Mouse (Mus musculus) midbrain, embryonic 10.5 days (tissue): ENCODE measurements around the gene Pfn1. TPM values are rescaled to one million over a fixed set of nuclear protein-coding genes. Genes with fewer than 3 reads are reported as not detected.

Source experiments
- DNase-seq: peaks from one replicate; pipeline ENCODE4 v3.0.0-alpha.2; 2017; ENCODE audit warnings: low spot score
- H3K27ac ChIP-seq: fragments of 300-500 bp; sonication (generic); replicated peaks from 2 replicates; pipeline ENCODE4 v1.5.1; 2016; ENCODE audit warnings: mild to moderate bottlenecking
- H3K27me3 ChIP-seq: fragments of 300-500 bp; sonication (generic); 2 replicates; pipeline ENCODE4 v1.6.1; 2016; ENCODE audit warnings: low read depth, mild to moderate bottlenecking; ENCODE audit not compliant: poor library complexity, severe bottlenecking
- H3K36me3 ChIP-seq: fragments of 300-500 bp; sonication (generic); 2 replicates; pipeline ENCODE4 v1.6.1; 2016; ENCODE audit warnings: mild to moderate bottlenecking, moderate library complexity
- H3K4me1 ChIP-seq: fragments of 300-500 bp; sonication (generic); 2 replicates; pipeline ENCODE4 v1.6.1; 2016
- H3K4me3 ChIP-seq: fragments of 300-500 bp; sonication (generic); 2 replicates; pipeline ENCODE4 v1.5.1; 2016; ENCODE audit warnings: mild to moderate bottlenecking, moderate library complexity
- H3K9me3 ChIP-seq: fragments of 300-500 bp; sonication (generic); replicated peaks from 2 replicates; pipeline ENCODE4 v1.6.1; 2016; ENCODE audit warnings: mild to moderate bottlenecking
- WGBS: fragments of 180-500 bp; shearing (Covaris S2); methylation state at CpG from one replicate; pipeline ENCODE4 v1.1.7; 2016; 5-methylcytosine and 5-hydroxymethylcytosine counted together
- polyA plus RNA-seq: library from polyadenylated mRNA; unstranded; fragments of >200 nt; fragmentation: Nextera tagmentation; extraction: Ambion mirVana; gene quantifications from 2 replicates; pipeline ENCODE4 v1.2.1, GENCODE M21; 2016

Pfn1 gene
- polyA plus RNA-seq, 1 experiment from 2014 or later, result 1,733 TPM

DNA sequence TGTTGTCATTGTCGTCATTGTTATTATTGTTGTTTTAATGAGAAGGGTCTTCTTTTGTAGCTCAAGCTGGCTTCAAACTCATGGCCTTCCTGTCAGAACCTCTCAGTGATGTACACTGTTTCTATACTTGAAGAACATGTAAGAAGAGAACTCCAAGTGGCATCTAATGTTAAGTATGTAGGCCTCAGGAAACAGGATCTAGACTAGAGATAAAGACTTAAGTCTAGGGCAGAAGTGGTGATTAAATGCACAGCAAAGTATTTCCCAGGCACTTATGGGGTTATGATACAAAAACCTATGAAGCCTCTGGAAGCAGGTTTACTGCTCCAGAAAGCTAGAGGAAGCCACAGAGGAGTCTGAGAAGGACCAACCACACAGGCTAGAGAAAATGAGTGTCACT, 16.2 kb downstream of the Pfn1 start:
- no peaks in the 10 kb centered on the region for H3K27me3 ChIP-seq
- DNase-seq, result no peak
- WGBS, result 88% methylated on average over 1 of the region's 1 CpGs
- H3K4me3 ChIP-seq, result no peak overlapping the region
- H3K27ac ChIP-seq, result no peak overlapping the region
- H3K9me3 ChIP-seq, result no peaks in the 10 kb centered on the region
- H3K4me1 ChIP-seq, result no peaks in the 10 kb centered on the region
- H3K36me3 ChIP-seq, result peaks cover 7% of the 10 kb centered on the region

DNA sequence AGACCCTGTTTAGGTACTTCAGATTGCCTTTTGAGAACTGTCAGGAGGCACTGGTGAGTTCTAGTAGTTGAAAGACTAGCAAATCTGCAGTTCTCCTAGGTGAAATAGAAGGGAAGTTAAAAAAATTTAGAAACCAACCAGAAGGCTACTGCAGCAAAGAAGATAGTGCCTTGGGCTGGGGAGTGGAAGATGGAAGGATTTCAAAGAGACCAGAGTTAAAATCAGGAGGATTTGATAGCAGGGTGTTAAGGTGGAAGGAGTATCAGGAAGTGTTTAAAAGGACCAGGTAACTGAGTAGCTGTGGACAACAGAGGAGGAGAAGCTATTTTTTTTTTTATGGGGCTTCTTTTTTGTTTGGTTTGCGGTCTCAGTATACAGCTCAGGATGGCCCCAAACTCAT, 16.7 kb downstream of the Pfn1 start:
- H3K36me3 ChIP-seq, result peaks cover 1% of the 10 kb centered on the region; the same call in 1 of the 2 replicates
- 92% methylated on average over 1 of the region's 1 CpGs for WGBS

DNA sequence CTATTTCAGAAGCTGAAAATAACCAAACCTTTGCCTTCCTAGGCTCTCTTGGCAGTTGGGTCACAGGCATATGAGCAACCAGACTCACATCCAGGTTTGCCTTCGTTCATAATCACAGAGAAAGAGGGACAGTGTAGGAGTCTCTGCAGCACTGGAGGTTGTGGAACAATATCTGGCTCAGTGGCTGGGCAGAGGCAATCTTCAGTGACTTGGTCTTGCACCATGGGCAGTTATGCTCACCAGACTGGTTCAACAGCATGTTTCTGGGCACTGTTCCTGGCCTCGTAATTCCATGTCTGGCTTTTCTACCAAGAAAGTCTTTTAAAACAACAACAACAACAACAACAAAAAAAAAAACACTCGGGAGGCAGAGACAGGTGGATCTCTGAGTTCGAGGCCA, 18.8 kb downstream of the Pfn1 start:
- Histone ChIP-seq H3K4me3 (no peak overlapping the region), H3K9me3 (no peaks in the 10 kb centered on the region), H3K27ac (no peak overlapping the region), H3K36me3 (no peaks in the 10 kb centered on the region), H3K4me1 (no peaks in the 10 kb centered on the region), H3K27me3 (no peaks in the 10 kb centered on the region)
- WGBS, result 83% methylated on average over 4 of the region's 4 CpGs
- no peak for DNase-seq

More for the DNA sequence above, 16.7 kb downstream of the Pfn1 start:
- DNase-seq, result no peak
- Histone ChIP-seq H3K27me3 (no peaks in the 10 kb centered on the region), H3K4me1 (no peaks in the 10 kb centered on the region), H3K4me3 (no peak overlapping the region), H3K27ac (no peak overlapping the region), H3K9me3 (no peaks in the 10 kb centered on the region)

DNA sequence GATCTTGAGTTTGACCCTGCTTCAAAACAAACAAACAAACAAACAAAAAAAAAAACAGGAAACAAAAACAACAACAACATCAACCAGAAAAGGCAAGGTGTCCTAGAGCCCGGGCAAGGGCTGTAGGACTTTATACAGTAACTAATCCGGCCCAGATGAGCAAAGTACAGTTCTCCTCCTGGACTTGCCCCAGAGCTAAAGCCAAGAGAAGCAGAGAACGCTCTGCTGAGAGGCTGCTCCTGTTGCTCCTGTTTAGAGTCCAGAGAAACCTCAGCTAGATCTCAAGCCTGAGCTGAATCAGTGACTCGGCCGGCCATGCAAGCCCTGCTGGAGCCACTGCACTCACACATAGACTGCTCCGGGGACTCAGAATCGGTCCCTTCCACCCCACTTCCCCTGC, 24.3 kb downstream of the Pfn1 start:
- no peaks in the 10 kb centered on the region for H3K27me3 ChIP-seq
- no peak overlapping the region for H3K4me3 ChIP-seq
- H3K36me3 ChIP-seq, result no peaks in the 10 kb centered on the region
- H3K9me3 ChIP-seq, result no peaks in the 10 kb centered on the region
- H3K27ac ChIP-seq, result no peak overlapping the region
- DNase-seq, result no peak
- 67% methylated on average over 7 of the region's 7 CpGs for whole genome bisulfite sequencing
- H3K4me1 ChIP-seq, result no peaks in the 10 kb centered on the region

DNA sequence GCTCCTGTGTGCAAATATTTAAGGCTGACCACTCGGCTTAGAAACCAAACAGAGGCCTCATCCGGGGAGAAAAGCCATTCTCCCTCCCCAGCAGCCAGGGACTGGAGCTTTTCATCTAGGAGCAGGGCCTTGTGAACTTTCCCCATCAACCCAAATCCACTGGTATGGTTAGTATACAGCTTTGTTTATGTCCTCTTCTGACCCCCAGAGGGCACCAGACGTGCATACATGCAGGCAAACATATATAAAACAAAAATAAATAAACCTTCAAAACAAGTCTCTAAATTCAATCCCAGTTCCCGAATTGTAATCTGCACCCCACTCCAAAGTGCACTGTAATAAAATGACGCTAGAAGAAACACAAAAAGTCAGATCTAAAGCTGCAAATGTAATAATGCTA, 24.9 kb downstream of the Pfn1 start:
- Histone ChIP-seq H3K36me3 (no peaks in the 10 kb centered on the region), H3K4me3 (no peak overlapping the region), H3K4me1 (no peaks in the 10 kb centered on the region), H3K9me3 (no peaks in the 10 kb centered on the region), H3K27ac (no peak overlapping the region), H3K27me3 (no peaks in the 10 kb centered on the region)
- 57% methylated on average over 5 of the region's 5 CpGs for WGBS
- DNase-seq, result no peak

DNA sequence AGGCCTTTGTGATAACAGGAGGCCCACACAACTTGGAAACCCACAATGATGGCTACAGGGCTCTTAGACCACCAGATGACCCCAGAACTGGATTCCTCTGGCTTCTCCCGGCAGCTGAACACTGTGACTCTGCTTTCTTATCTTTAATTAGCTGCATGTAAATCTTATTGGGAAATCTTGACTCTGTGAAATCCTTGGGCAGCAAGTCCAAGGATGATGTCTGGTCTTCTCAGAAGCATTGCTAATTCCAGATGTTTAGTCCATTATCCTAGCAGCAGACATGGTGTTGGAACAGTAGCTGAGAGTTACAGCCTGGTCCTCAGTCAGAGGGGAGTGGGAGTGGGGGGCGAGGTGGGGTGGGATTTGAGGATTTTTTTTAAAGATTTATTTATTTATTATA, 26.0 kb downstream of the Pfn1 start:
- no peak for DNase-seq
- WGBS, result 83% methylated on average over 2 of the region's 2 CpGs
- H3K9me3 ChIP-seq, result no peaks in the 10 kb centered on the region
- H3K27ac ChIP-seq, result no peak overlapping the region
- H3K4me1 ChIP-seq, result no peaks in the 10 kb centered on the region
- no peaks in the 10 kb centered on the region for H3K27me3 ChIP-seq
- no peak overlapping the region for H3K4me3 ChIP-seq
- no peaks in the 10 kb centered on the region for H3K36me3 ChIP-seq

DNA sequence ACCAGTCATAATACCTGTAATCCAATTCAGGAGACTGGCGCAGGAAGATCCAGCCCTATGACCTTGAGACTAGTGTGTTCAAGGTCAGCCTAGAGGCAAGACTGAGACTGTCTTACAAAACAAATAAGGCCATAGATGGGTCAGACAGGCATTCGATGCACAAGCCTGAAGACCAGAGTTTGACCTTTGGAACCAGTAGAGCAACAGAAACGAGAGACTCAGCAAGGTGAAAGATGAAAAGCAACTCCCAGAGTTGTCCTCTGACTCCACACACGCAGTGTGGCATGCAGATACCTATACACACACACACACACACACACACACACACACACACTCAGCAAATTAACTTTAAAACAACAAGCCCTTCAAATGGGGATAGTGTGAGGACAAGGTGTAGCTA, 27.6 kb downstream of the Pfn1 start:
- DNase-seq, result no peak
- Histone ChIP-seq H3K9me3 (no peaks in the 10 kb centered on the region), H3K36me3 (no peaks in the 10 kb centered on the region), H3K27me3 (no peaks in the 10 kb centered on the region), H3K27ac (no peak overlapping the region), H3K4me1 (0 out of 2 replicates have a peak, but pooled peaks cover 2% of the 10 kb centered on the region), H3K4me3 (no peak overlapping the region)
- WGBS, result 75% methylated on average over 4 of the region's 4 CpGs

DNA sequence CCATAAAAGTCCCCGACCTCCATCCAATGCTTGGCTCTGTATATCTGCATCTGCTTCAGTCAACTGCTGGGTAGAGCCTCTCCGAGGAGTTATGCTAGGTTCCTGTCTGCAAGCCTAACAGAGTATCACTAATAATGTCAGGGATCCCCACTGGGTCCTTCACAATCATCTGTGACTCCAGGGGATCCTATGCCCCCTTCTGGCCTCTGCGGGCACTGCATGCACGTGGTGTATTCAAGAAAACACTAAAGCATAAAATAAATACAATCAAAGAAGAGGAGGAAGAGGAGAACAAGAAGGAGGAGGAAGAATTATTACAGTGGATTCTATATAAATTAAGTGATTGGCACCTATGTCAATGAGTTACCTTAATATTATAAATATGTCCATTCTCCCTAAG, 29.0 kb downstream of the Pfn1 start:
- Histone ChIP-seq H3K4me3 (no peak overlapping the region), H3K27ac (no peak overlapping the region), H3K4me1 (0 out of 2 replicates have a peak, but pooled peaks cover 2% of the 10 kb centered on the region), H3K9me3 (no peaks in the 10 kb centered on the region), H3K36me3 (no peaks in the 10 kb centered on the region), H3K27me3 (no peaks in the 10 kb centered on the region)
- DNase-seq, result peak; percentile 66
- 49% methylated on average over 4 of the region's 4 CpGs for WGBS

DNA sequence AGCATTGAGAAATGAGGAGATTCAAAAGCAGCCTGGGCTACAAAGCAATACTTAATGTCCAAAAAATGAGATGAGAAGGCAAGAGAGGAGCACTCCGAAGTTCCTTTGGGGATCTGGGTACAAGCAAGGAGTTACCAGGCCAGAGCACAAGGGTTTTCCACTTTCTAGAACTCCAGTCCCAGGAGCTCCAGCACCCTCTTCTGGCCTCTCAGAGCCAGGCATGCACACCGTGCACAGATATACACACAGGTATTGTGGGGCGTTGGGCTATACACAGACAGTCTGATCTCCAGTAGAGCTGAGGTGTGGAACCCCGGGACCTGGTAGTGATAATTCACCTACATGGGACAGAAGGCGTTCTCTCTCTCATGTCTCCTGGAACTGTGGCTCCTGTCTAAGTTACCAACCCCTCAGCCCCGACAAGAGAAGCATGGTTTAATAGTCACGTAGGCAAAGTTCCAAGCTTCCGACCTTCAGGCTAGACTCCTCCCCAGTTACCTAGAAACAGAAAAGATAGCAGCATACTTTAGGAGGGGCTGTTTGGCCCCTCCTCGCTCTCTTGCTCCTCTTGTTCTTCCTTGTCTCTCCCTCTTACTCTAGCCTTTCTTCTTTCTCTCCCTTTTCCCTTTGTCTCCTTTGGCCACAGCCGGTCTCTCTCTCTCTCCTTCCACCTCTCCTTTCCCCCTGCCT, 31.2 kb downstream of the Pfn1 start:
- Histone ChIP-seq H3K27ac (no peak overlapping the region), H3K4me3 (no peak overlapping the region), H3K36me3 (no peaks in the 10 kb centered on the region), H3K4me1 (0 out of 2 replicates have a peak, but pooled peaks cover 2% of the 10 kb centered on the region), H3K27me3 (no peaks in the 10 kb centered on the region), H3K9me3 (no peaks in the 10 kb centered on the region)
- WGBS, result 82% methylated on average over 10 of the region's 10 CpGs
- DNase-seq, result no peak

DNA sequence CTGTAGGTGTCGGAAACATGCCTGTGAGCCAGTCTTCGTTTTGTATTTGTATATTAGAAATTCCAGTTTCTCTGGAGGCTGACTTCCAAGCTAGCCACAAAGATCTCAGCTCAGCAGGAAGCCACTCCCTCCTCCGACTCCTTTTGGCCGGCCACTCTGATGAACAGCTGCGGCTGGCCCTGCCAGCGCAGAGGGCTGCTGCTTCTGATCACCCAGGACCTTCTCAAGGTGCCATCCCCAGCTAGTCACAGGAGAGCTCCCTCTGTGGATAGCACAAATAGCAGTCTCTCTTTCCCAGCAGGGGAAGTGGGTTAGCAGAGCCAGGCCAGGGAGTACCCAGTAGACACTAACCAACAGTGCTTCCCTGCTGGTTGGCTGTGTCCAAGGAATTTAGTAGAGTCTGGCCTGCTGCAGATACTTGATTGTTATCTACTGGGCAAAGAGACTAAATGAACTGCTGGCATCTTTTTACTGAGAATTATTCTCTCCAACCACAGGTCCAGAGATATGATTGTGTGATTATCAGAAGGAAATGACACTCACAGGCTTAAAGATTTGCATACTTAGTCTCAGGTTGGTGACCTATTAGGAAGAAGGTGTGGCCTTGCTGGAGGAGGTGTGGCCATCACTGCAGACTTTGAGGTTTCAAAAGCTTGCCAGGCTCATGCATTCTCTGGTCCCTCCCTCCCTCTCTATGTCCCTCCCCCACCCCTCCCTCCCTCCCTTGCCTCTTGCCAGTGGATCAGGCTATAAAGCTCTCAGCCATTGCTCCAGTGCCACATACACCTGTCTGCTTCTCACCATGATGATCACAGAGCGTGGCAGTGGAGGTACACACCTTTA, 32.3 kb downstream of the Pfn1 start:
- 46% methylated on average over 7 of the region's 7 CpGs for WGBS
- no peaks in the 10 kb centered on the region for H3K36me3 ChIP-seq
- no peaks in the 10 kb centered on the region for H3K9me3 ChIP-seq
- 0 out of 2 replicates have a peak, but pooled peaks cover 2% of the 10 kb centered on the region for H3K4me1 ChIP-seq
- H3K27ac ChIP-seq, result no peak overlapping the region
- H3K27me3 ChIP-seq, result peaks cover 2% of the 10 kb centered on the region; the same call in 1 of the 2 replicates
- no peak overlapping the region for H3K4me3 ChIP-seq
- DNase-seq, result no peak

DNA sequence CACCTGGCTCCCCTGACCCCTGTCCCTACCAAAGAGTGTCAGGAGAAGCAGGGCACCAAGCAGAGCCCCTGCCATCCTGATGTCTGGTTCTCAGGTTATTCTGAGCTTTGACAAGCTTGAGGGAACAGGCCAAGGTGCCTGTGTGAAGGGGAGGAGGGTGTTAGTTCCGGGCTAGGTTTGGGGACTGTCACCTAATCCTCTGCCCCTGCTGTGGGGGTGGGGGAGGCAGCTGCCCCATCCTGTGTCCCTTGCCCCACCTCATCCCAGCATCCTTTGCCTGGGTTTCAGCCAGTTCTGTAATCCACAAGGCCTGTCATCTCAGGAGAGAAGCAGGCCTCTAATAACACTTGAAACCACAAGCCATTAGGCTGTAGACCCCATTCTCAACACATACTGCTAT, 35.3 kb downstream of the Pfn1 start, which contains the start of gene Chrne:
Gene Chrne (minus strand): TSS at position 116 of the 400 bp plus-strand sequence.
- DNase-seq, result no peak
- Histone ChIP-seq H3K4me1 (peaks cover 21% of the 10 kb centered on the region), H3K4me3 (no peak within 1 kb of the TSS), H3K36me3 (no peaks in the 10 kb centered on the region), H3K27ac (no peak within 1 kb of the TSS), H3K27me3 (peaks cover 27% of the 10 kb centered on the region), H3K9me3 (no peaks in the 10 kb centered on the region)
- 48% methylated on average over 1 of the region's 1 CpGs for WGBS

DNA sequence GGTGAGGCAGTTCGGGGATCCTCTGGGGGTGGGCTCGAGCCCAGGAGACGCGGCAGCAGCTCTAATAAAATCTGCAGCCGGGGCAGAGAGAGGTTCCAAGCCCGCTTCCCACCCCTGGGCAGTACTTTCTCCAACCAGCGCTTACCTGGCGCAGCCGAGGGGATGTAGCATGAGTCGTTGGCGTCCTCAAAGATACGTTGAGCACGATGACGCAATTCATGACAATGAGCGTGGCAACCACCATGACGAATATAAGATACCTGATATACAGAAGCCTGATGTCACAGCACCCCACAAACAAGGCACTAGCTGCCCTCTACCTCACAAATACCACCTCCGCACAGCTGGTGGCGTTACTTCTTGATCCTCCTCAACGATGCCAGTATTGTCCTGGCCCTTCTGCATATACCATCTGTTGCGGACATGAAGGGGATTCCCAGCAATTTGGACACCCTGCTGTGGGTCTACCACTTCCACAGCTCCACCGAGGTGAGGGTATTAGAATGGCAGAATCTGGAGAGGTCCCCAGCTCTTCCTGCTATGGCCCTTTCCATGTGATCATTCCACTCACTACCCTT, 38.8 kb downstream of the Pfn1 start, which contains the start of gene 4930544D05Rik:
Gene 4930544D05Rik (plus strand): TSS at position 333 of the 578 bp plus-strand sequence.
- Histone ChIP-seq H3K27me3 (peaks cover 27% of the 10 kb centered on the region), H3K27ac (peak within 1 kb of the TSS; percentile 46), H3K9me3 (no peaks in the 10 kb centered on the region), H3K36me3 (peaks cover 30% of the 10 kb centered on the region), H3K4me1 (peaks cover 19% of the 10 kb centered on the region), H3K4me3 (peak within 1 kb of the TSS; percentile 57)
- DNase-seq, result no peak
- 11% methylated on average over 21 of the region's 21 CpGs for WGBS
